Mouse (Mus musculus): ENCODE results near the gene Xlr3b.
A peak's percentile ranks its signal among the peaks of the same experiment; 100 is the strongest.
"Not testable (repeated sequence)": the region's sequence is repeated elsewhere in the genome, so short reads cannot be mapped to it uniquely, and the experiment has no call there.

Gene Xlr3b

DNA sequence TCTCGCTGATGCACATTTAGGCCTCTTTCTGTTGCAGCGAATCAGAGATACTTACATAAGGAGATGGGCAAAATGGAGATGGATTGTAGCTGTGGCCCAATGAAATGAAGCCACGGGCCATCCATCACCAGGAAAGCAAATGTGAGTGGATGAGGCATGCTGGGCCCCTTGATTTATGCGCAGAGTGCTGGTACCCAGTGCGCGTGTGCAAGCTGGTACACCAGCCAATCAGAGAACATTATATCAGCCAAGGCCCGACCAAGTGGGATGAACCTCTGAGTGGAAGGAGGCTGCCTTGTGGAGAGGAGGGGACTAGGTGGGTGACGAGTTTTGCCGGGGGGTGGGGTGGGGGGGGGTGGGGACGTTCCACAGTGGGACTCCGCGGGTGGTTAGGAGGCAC lies at the start of gene Xlr3b:
TSS of gene Xlr3b (plus strand) at position 274 of the 400 bp plus-strand sequence.
- DNase-seq (ENCODE audit: low spot score in 2 of 2) = peak in 1 of 2 experiments; percentile 0

DNA sequence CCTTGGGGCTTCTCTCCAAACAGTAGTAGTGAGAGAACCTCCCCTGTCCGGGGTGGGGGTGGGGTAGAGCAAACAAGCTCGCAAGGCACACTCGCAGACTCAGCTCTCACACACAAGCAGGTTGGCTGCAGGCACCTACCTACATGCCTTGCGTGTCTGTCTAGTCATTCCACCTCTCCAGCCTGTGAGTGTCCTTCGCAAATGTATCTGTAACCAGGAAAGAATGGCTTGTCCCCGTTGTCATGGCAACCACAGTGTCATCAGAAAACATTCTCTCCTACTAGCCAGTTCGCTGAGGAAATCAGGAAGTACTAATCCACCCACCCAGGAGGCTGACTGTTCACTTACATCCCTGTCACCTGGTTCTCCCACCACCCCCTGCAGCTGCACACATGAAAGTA lies 48.8 kb upstream of the Xlr3b start:
- DNase-seq (ENCODE audit: low spot score in 2 of 2) = not testable (repeated sequence)

DNA sequence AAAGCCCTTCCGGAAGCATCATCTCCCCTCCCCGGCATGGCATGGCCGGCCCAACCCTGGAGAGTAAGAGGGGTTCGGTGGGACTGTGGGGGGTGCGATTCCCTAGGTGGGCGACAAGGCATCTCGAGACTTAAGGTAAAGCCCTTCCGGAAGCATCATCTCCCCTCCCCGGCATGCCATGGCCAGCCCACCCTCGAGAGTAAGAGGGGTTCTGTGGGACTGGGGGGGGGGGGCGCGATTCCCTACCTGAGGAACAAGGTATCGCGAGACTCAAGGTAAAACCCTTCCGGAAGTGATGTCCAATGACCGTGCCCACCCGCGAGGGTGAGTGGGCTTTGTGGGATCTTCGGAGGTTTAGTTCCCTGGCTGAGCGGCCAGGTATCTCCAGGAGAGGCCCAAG lies 43.5 kb upstream of the Xlr3b start, which contains the start of gene Xlr5b:
TSS of gene Xlr5b (plus strand) at position 301 of the 400 bp plus-strand sequence.
- DNase-seq (ENCODE audit: low spot score in 2 of 2) = not testable (repeated sequence)

DNA sequence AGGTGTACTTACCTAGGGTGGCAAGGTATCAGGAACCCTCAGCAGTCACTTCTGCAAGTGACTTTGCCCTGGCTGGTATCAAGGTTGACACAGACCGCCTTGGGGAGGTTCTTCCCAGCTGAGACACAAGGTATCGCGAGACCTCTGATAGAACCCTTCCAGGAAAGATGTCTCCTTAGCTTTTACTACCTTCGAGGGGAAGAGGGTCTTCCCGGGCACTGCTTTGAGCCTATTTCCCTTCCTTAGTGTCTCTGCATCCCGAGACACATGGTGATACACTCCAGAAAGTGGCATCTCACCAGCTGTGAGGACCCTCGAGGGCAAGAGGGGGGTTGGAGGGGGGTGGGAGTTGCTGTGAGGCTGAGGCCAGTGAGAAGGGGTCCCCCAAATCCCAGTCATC lies 42.7 kb upstream of the Xlr3b start, which contains the start of gene DXBay18:
TSS of gene DXBay18 (minus strand) at position 101 of the 400 bp plus-strand sequence.
- not testable (repeated sequence) for DNase-seq (ENCODE audit: low spot score in 2 of 2)

DNA sequence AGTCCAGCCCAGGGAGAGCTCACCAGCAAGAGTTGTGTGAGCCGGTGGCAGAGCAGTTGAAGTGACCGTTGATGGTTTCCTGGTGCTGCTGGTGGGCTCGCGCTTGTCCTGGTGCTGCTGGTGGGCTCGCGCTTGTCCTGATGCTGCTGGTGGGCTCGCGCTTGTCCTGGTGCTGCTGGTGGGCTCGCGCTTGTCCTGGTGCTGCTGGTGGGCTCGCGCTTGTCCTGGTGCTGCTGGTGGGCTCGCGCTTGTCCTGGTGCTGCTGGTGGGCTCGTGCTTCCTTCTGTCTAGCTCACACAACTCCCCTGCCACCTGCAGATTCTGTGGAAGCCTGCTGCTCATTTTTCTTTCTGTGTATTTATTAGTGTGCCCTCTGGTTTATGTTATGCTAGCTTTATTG lies 15.1 kb upstream of the Xlr3b start, which contains the start of gene Spin2d:
TSS of gene Spin2d (minus strand) at position 101 of the 400 bp plus-strand sequence.
- DNase-seq (ENCODE audit: low spot score in 2 of 2) = not testable (repeated sequence)

DNA sequence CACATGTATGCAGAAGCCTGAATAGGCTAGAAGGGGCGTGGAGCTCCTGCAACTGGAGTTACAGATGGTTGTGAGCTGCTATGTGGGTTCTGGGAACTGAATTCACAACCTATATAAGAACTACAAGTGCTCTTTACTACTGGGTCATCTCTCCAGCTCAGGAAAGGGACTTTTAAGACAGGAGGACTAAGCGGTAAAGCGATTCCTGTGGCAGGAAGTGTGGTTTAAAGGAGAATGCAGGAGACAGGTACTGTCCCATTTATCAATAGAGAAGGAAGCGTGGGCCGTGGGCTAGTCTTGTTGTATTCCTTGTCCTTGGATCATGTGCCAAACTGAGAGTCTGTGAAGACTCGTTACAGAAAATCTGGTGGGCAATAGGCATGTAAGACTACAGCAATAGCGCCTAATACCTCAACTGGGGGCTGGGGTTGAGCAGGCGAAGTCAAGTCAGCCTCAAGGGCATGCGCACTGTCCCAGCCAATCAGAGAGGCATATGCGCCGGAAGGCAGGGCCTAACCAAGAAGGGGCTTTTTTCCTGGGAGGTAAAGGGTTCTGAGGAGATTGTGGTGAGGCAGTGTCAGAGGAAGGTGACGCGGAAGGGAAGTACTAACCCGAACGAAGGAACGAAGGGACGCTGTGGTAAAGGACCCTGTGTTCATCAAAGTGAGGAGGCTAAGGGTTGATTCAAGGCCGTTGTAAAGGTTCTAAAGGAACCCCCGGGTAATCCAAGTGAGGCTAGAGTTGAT lies 22.0 kb downstream of the Xlr3b start, which contains the start of gene Xlr4b:
TSS of gene Xlr4b (plus strand) at position 515 of the 746 bp plus-strand sequence.
- DNase-seq (ENCODE audit: low spot score in 2 of 2) = not testable (repeated sequence)

DNA sequence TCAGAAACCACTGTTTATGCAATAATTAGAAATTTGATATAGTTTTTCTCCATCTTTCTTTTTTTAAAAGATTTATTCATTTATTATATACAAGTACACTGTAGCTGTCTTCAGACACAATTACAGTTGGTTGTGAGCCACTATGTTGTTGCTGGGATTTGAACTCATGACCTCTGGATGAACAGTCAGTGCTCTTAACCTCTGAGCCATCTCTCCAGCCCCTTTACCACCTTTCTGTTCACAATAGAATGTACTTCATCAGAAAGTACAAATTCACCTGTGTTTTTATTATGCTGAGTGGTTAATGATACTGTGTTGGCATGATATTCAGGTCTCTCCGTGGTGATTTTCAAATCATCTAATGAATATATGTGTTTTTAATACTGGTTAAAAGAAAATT lies 33.4 kb downstream of the Xlr3b start:
- no peak for DNase-seq (ENCODE audit: low spot score in 2 of 2)

DNA sequence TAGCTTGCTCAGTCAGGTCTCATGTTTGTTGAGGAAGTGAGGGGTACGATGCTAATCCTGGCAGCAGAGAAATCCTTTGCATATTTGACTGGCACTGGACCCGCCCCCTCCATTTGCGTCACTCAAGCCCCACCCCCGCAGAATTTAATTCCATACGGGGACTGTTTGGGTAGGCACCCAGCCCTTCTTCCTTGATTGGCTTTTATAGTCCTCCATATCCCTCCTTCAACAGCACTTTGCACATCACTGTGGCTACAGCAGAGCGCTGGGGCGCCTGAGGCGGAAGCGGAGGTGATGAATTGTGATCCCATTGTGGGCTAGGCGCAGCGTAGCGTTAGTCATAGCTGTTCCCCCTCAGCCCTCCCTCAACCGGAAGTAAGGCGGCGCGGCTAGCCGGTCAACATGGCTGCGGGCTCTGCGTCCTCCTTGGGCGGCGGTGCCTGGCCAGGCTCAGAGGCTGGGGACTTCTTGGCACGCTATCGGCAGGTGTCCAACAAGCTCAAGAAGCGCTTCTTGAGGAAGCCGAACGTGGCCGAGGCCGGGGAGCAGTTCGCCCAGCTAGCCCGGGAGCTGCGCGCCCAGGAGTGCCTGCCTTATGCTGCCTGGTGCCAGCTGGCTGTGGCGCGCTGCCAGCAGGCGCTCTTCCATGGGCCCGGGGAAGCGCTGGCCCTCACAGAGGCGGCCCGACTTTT lies 36.1 kb downstream of the Xlr3b start, which contains the start of gene F8a:
TSS of gene F8a (plus strand) at position 378 of the 692 bp plus-strand sequence.
- peak; percentile 66 to 78 for DNase-seq (ENCODE audit: low spot score in 2 of 2)

DNA sequence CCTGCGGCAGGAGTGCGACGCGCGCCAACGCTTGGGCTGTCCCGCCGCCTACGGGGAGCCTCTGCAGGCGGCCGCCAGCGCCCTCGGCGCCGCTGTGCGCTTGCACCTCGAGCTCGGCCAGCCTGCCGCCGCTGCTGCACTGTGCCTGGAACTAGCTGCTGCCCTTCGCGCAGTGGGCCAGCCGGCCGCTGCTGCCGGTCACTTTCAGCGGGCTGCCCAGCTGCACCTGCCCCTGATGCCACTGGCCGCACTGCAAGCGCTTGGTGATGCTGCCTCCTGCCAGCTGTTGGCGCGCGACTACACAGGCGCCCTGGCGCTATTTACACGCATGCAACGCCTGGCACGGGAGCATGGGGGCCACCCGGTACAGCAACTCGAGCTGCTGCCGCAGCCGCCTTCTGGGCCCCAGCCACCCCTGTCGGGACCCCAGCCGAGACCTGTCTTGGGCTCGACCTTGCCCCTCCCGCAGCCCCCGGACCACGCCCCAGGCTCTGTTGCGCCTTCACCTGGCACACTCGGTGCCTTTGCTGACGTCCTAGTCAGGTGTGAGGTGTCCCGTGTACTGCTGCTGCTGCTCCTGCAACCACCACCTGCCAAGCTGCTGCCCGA lies 36.7 kb downstream of the Xlr3b start:
- peak; percentile 54 to 57 for DNase-seq (ENCODE audit: low spot score in 2 of 2)

DNA sequence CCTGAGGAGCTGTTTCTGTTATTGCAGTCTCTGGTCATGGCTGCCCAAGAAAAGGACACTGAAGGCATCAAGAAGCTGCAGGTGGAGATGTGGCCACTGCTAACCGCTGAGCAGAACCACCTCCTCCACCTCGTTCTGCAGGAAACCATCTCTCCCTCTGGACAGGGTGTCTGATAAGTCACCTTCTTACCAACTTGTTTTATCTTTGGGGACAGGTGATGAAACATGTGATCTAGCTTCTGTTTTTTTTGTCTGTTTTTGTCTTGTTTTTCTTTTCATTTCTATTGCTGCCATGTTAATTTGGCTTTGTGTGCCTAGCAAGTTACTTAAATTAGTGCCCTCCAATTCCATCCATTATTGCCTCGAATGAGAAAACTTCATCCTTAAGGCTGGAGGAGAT lies 37.3 kb downstream of the Xlr3b start:
- DNase-seq (ENCODE audit: low spot score in 2 of 2) = no peak

DNA sequence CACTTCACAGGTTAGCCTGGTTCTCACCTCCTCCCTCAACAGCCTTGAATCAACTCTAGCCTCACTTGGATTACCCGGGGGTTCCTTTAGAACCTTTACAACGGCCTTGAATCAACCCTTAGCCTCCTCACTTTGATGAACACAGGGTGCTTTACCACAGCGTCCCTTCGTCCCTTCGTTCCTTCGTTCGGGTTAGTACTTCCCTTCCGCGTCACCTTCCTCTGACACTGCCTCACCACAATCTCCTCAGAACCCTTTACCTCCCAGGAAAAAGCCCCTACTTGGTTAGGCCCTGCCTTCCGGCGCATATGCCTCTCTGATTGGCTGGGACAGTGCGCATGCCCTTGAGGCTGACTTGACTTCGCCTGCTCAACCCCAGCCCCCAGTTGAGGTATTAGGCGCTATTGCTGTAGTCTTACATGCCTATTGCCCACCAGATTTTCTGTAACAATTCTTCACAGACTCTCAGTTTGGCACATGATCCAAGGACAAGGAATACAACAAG lies 50.9 kb downstream of the Xlr3b start, which contains the start of gene Xlr4c:
TSS of gene Xlr4c (minus strand) at position 310 of the 505 bp plus-strand sequence.
- not testable (repeated sequence) for DNase-seq (ENCODE audit: low spot score in 2 of 2)

Data from frontal cortex, postnatal 36 days (tissue).